Mouse (Mus musculus): ENCODE measurements at regions not wholly inside any gene's neighbourhood (a gene's known extent, or its start where the extent isn't known, plus 50 kb on each side); places are given as distances from the start of the nearest gene placed in this dataset.

- TF ChIP-seq CTCF (IDR thresholded peaks at IDR 0.05; ENCODE audit: insufficient read depth, low read depth, low read length) (no peak), POLR2A (IDR thresholded peaks at IDR 0.05; ENCODE audit: insufficient read depth, low read depth, low read length) (no peak)
Measured at GRCm38 (mm10) chr8:42026934-42027333, 610.1 kb upstream of the Frg1 start.

Measured in olfactory bulb, adult 2 months (tissue).